Mouse (Mus musculus) ES-Bruce4 (cell line): Measurements from ENCODE around the gene Dus1l.
"Not testable (repeated sequence)": the region's sequence is repeated elsewhere in the genome, so short reads cannot be mapped to it uniquely, and the experiment has no call there.

Source experiments
- CTCF ChIP-seq: IDR thresholded peaks from one replicate; pipeline ENCODE4 v1.8.1; 2011; ENCODE audit warnings: low read depth, low read length
- EP300 ChIP-seq: IDR thresholded peaks from 2 replicates; pipeline ENCODE4 v1.6.1; 2011; ENCODE audit warnings: low read depth, low read length; ENCODE audit not compliant: insufficient read depth
- POLR2A ChIP-seq: IDR thresholded peaks from one replicate; pipeline ENCODE4 v1.8.1; 2011; ENCODE audit warnings: low read length; ENCODE audit not compliant: insufficient read depth

- not testable (repeated sequence) for TF ChIP-seq CTCF, EP300, POLR2A
These were observed 33.5 kb downstream of the Dus1l start, which contains the start of gene Hmga1b for GRCm38 (mm10) chr11:120762672-120763041.
